Mouse (Mus musculus): Measurements from ENCODE around the gene Tfap4. TPM values are rescaled to one million over a fixed set of nuclear protein-coding genes. Genes with fewer than 3 reads are reported as not detected.

The Tfap4 gene
- polyA plus RNA-seq, 1 experiment from 2014 or later: 25.7 TPM

- peak overlapping the region; percentile 86; the same call in 1 of the 2 replicates for H3K9ac ChIP-seq (ENCODE audit: low read depth, low read length)
- 2% methylated on average over 43 of the region's 43 CpGs for WGBS
- peak overlapping the region; percentile 70 for H3K4me3 ChIP-seq (ENCODE audit: low read length)
- peak overlapping the region; percentile 86 for H3K4me2 ChIP-seq (replicated peaks; ENCODE audit: low read depth, low read length)
- H3K27ac ChIP-seq (ENCODE audit: low read depth, low read length): peak overlapping the region; percentile 95
- H3K36me3 ChIP-seq (ENCODE audit: control insufficient read depth, insufficient read depth, low read length): no peaks in the 10 kb centered on the region
- H3K9me3 ChIP-seq (ENCODE audit: control insufficient read depth, low read length): no peaks in the 10 kb centered on the region
- H3K4me1 ChIP-seq (ENCODE audit: control insufficient read depth, insufficient read depth, low read length): peaks cover 17% of the 10 kb centered on the region
- ATAC-seq (ENCODE audit: low FRiP score, low TSS enrichment): peak; percentile 21
- H3K27me3 ChIP-seq (ENCODE audit: control insufficient read depth, insufficient read depth, low read length): no peaks in the 10 kb centered on the region
Measured at GRCm38 (mm10) chr16:4560145-4560952, 695 bp upstream of the Tfap4 start.

- Histone ChIP-seq H3K9ac (ENCODE audit: low read depth, low read length) (peak overlapping the region; percentile 86), H3K27ac (ENCODE audit: low read depth, low read length) (peak overlapping the region; percentile 95), H3K4me3 (ENCODE audit: low read length) (peak overlapping the region; percentile 70), H3K4me1 (ENCODE audit: control insufficient read depth, insufficient read depth, low read length) (peaks cover 17% of the 10 kb centered on the region), H3K27me3 (ENCODE audit: control insufficient read depth, insufficient read depth, low read length) (no peaks in the 10 kb centered on the region), H3K4me2 (replicated peaks; ENCODE audit: low read depth, low read length) (peak overlapping the region; percentile 86), H3K9me3 (ENCODE audit: control insufficient read depth, low read length) (no peaks in the 10 kb centered on the region), H3K36me3 (ENCODE audit: control insufficient read depth, insufficient read depth, low read length) (no peaks in the 10 kb centered on the region)
- under 1% methylated on average over 43 of the region's 43 CpGs for WGBS
- peak; percentile 16 for ATAC-seq (ENCODE audit: low FRiP score, low TSS enrichment)
Measured at GRCm38 (mm10) chr16:4558980-4559631, 548 bp downstream of the Tfap4 start.

- Histone ChIP-seq H3K27me3 (ENCODE audit: control insufficient read depth, insufficient read depth, low read length) (no peaks in the 10 kb centered on the region), H3K9ac (ENCODE audit: low read depth, low read length) (peak overlapping the region; percentile 86), H3K4me1 (ENCODE audit: control insufficient read depth, insufficient read depth, low read length) (peaks cover 18% of the 10 kb centered on the region), H3K27ac (ENCODE audit: low read depth, low read length) (peak overlapping the region; percentile 95), H3K9me3 (ENCODE audit: control insufficient read depth, low read length) (no peaks in the 10 kb centered on the region), H3K4me2 (replicated peaks; ENCODE audit: low read depth, low read length) (peak overlapping the region; percentile 86), H3K4me3 (ENCODE audit: low read length) (peak overlapping the region; percentile 70), H3K36me3 (ENCODE audit: control insufficient read depth, insufficient read depth, low read length) (no peaks in the 10 kb centered on the region)
- WGBS: under 1% methylated on average over 38 of the region's 38 CpGs
- peak; percentile 91 for ATAC-seq (ENCODE audit: low FRiP score, low TSS enrichment)
Measured at GRCm38 (mm10) chr16:4558384-4558979, 1.2 kb downstream of the Tfap4 start.

- under 1% methylated on average over 19 of the region's 19 CpGs for WGBS
- H3K4me1 ChIP-seq (ENCODE audit: control insufficient read depth, insufficient read depth, low read length): peaks cover 23% of the 10 kb centered on the region
- no peaks in the 10 kb centered on the region for H3K36me3 ChIP-seq (ENCODE audit: control insufficient read depth, insufficient read depth, low read length)
Measured at GRCm38 (mm10) chr16:4557949-4558348, 1.7 kb downstream of the Tfap4 start.

GRCm38 (mm10) chr16:4557085-4557484 is 2.6 kb downstream of the Tfap4 start:
- peak overlapping the region; percentile 95; the same call in 1 of the 2 replicates for H3K27ac ChIP-seq (ENCODE audit: low read depth, low read length)
- H3K4me2 ChIP-seq (replicated peaks; ENCODE audit: low read depth, low read length): peak overlapping the region; percentile 86
- ATAC-seq (ENCODE audit: low FRiP score, low TSS enrichment): no peak
- H3K4me3 ChIP-seq (ENCODE audit: low read length): peak overlapping the region; percentile 70
- H3K4me1 ChIP-seq (ENCODE audit: control insufficient read depth, insufficient read depth, low read length): peaks cover 30% of the 10 kb centered on the region
- 69% methylated on average over 1 of the region's 1 CpGs for WGBS
- H3K9ac ChIP-seq (ENCODE audit: low read depth, low read length): peak overlapping the region; percentile 86; the same call in 1 of the 2 replicates
- no peaks in the 10 kb centered on the region for H3K9me3 ChIP-seq (ENCODE audit: control insufficient read depth, low read length)
- H3K36me3 ChIP-seq (ENCODE audit: control insufficient read depth, insufficient read depth, low read length): peaks cover under 1% of the 10 kb centered on the region; the same call in 1 of the 2 replicates
- no peaks in the 10 kb centered on the region for H3K27me3 ChIP-seq (ENCODE audit: control insufficient read depth, insufficient read depth, low read length)

More at GRCm38 (mm10) chr16:4557949-4558348, 1.7 kb downstream of the Tfap4 start:
- no peaks in the 10 kb centered on the region for H3K27me3 ChIP-seq (ENCODE audit: control insufficient read depth, insufficient read depth, low read length)
- no peaks in the 10 kb centered on the region for H3K9me3 ChIP-seq (ENCODE audit: control insufficient read depth, low read length)
- H3K27ac ChIP-seq (ENCODE audit: low read depth, low read length): peak overlapping the region; percentile 95
- peak overlapping the region; percentile 86 for H3K4me2 ChIP-seq (replicated peaks; ENCODE audit: low read depth, low read length)
- peak overlapping the region; percentile 86 for H3K9ac ChIP-seq (ENCODE audit: low read depth, low read length)
- peak; percentile 55 for ATAC-seq (ENCODE audit: low FRiP score, low TSS enrichment)
- H3K4me3 ChIP-seq (ENCODE audit: low read length): peak overlapping the region; percentile 70

GRCm38 (mm10) chr16:4555555-4555954 is 4.1 kb downstream of the Tfap4 start:
- no peak for ATAC-seq (ENCODE audit: low FRiP score, low TSS enrichment)
- no peak overlapping the region for H3K27ac ChIP-seq (ENCODE audit: low read depth, low read length)
- no peak overlapping the region for H3K4me2 ChIP-seq (replicated peaks; ENCODE audit: low read depth, low read length)
- no peaks in the 10 kb centered on the region for H3K9me3 ChIP-seq (ENCODE audit: control insufficient read depth, low read length)
- H3K4me3 ChIP-seq (ENCODE audit: low read length): no peak overlapping the region
- H3K4me1 ChIP-seq (ENCODE audit: control insufficient read depth, insufficient read depth, low read length): peaks cover 31% of the 10 kb centered on the region
- peaks cover 14% of the 10 kb centered on the region for H3K36me3 ChIP-seq (ENCODE audit: control insufficient read depth, insufficient read depth, low read length)
- H3K9ac ChIP-seq (ENCODE audit: low read depth, low read length): no peak overlapping the region
- H3K27me3 ChIP-seq (ENCODE audit: control insufficient read depth, insufficient read depth, low read length): no peaks in the 10 kb centered on the region
- WGBS: 100% methylated on average over 1 of the region's 1 CpGs

- Histone ChIP-seq H3K9ac (ENCODE audit: low read depth, low read length) (peak overlapping the region; percentile 37), H3K4me2 (replicated peaks; ENCODE audit: low read depth, low read length) (peak overlapping the region; percentile 15; the same call in 1 of the 2 replicates), H3K9me3 (ENCODE audit: control insufficient read depth, low read length) (no peaks in the 10 kb centered on the region), H3K4me1 (ENCODE audit: control insufficient read depth, insufficient read depth, low read length) (peaks cover 31% of the 10 kb centered on the region), H3K27ac (ENCODE audit: low read depth, low read length) (peak overlapping the region; percentile 81), H3K4me3 (ENCODE audit: low read length) (no peak overlapping the region), H3K27me3 (ENCODE audit: control insufficient read depth, insufficient read depth, low read length) (no peaks in the 10 kb centered on the region), H3K36me3 (ENCODE audit: control insufficient read depth, insufficient read depth, low read length) (peaks cover 32% of the 10 kb centered on the region)
- WGBS: 19% methylated on average over 6 of the region's 6 CpGs
- ATAC-seq (ENCODE audit: low FRiP score, low TSS enrichment): peak; percentile 54; the same call in 1 of the 2 replicates
Measured at GRCm38 (mm10) chr16:4552829-4553550, 6.7 kb downstream of the Tfap4 start.

GRCm38 (mm10) chr16:4551885-4552284 is 7.8 kb downstream of the Tfap4 start:
- Histone ChIP-seq H3K9ac (ENCODE audit: low read depth, low read length) (no peak overlapping the region), H3K4me2 (replicated peaks; ENCODE audit: low read depth, low read length) (no peak overlapping the region), H3K27ac (ENCODE audit: low read depth, low read length) (no peak overlapping the region), H3K27me3 (ENCODE audit: control insufficient read depth, insufficient read depth, low read length) (no peaks in the 10 kb centered on the region), H3K9me3 (ENCODE audit: control insufficient read depth, low read length) (no peaks in the 10 kb centered on the region), H3K4me1 (ENCODE audit: control insufficient read depth, insufficient read depth, low read length) (peaks cover 21% of the 10 kb centered on the region), H3K36me3 (ENCODE audit: control insufficient read depth, insufficient read depth, low read length) (peaks cover 40% of the 10 kb centered on the region), H3K4me3 (ENCODE audit: low read length) (no peak overlapping the region)
- WGBS: 91% methylated on average over 12 of the region's 12 CpGs
- no peak for ATAC-seq (ENCODE audit: low FRiP score, low TSS enrichment)

Data from kidney, embryonic 14.5 days (tissue).